ENCODE assay signal across 29 mouse cellular contexts in genomic region chr3:152460802-152461201, GRCm38 (mm10).
DNase-seq lines count a peak whose midpoint lies in the region; ATAC-seq and TF ChIP-seq lines count a peak whose summit lies in the region.
"Had no signal": no experiment of that assay in that cellular context is flagged by ENCODE, and none has a peak within 500 bp of the region (broad histone marks: within the 10 kb centered on the region; RNA-seq: fewer than 3 reads in every experiment).

No protein-coding gene starts in this region.

- no peaks in the 10 kb centered on the region for H3K9me3 ChIP-seq in kidney, embryonic 15.5 days (replicated peaks)
- H3K9me3 ChIP-seq in limb, embryonic 12.5 days: no peaks in the 10 kb centered on the region
- H3K9me3 ChIP-seq: embryonic facial prominence, embryonic 12.5 days; G1E; heart, embryonic 12.5 days; hindbrain, embryonic 13.5 days; limb, embryonic 15.5 days; liver, embryonic 13.5 days had no signal

- H3K27me3 ChIP-seq in kidney, embryonic 15.5 days: no peaks in the 10 kb centered on the region
- no peaks in the 10 kb centered on the region for H3K27me3 ChIP-seq in Patski
- no peaks in the 10 kb centered on the region for H3K27me3 ChIP-seq in limb, embryonic 12.5 days
- H3K27me3 ChIP-seq: embryonic facial prominence, embryonic 12.5 days; heart, embryonic 12.5 days; hindbrain, embryonic 13.5 days; limb, embryonic 15.5 days; liver, embryonic 13.5 days had no signal

- peak; percentile 67 for ATAC-seq in kidney, embryonic 15.5 days (replicated peaks; ENCODE audit: low FRiP score)
- ATAC-seq in Patski: peak; percentile 46
- 0 out of 2 replicates have a peak, but pooled peaks have one; percentile 24 for ATAC-seq in limb, embryonic 12.5 days (ENCODE audit: insufficient number of reproducible peaks, insufficient read depth, low FRiP score, low TSS enrichment, low read depth)
- ATAC-seq: forebrain, embryonic 14.5 days; intestine, postnatal 0 days had no signal

- H3K4me3 ChIP-seq in kidney, embryonic 15.5 days (replicated peaks): no peak overlapping the region
- no peak overlapping the region for H3K4me3 ChIP-seq in limb, embryonic 12.5 days (replicated peaks)
- H3K4me3 ChIP-seq: embryonic facial prominence, embryonic 12.5 days; heart, adult 2 months; heart, embryonic 12.5 days; hindbrain, embryonic 13.5 days; left cerebral cortex, adult 2 months; limb, embryonic 15.5 days; liver, embryonic 13.5 days had no signal

- peaks cover 16% of the 10 kb centered on the region for H3K4me1 ChIP-seq in kidney, embryonic 15.5 days
- H3K4me1 ChIP-seq in limb, embryonic 12.5 days (replicated peaks): peaks cover 18% of the 10 kb centered on the region
- H3K4me1 ChIP-seq: hindbrain, embryonic 13.5 days; limb, embryonic 15.5 days had no signal

- CTCF ChIA-PET in Patski (lab: Charles Lee): interaction anchor here (0.7 to 8.0 kb wide), 7 partner anchors 9 to 289 kb away, joined by 3 to 43 read pairs (median 4); no protein-coding TSS in a partner anchor

- TF ChIP-seq CTCF in Patski (IDR thresholded peaks at IDR 0.05): no peak

- peak overlapping the region; percentile 42; the same call in 1 of the 2 replicates for H3K27ac ChIP-seq in kidney, embryonic 15.5 days
- peak overlapping the region; percentile 42 for H3K27ac ChIP-seq in limb, embryonic 12.5 days
- H3K27ac ChIP-seq: embryonic facial prominence, embryonic 12.5 days; heart, adult 2 months; hindbrain, embryonic 13.5 days; left cerebral cortex, adult 2 months; limb, embryonic 15.5 days; liver, embryonic 13.5 days had no signal

- WGBS in kidney, embryonic 15.5 days: 24% methylated on average over 4 of the region's 4 CpGs
- WGBS in limb, embryonic 12.5 days: 20% methylated on average over 4 of the region's 4 CpGs

- H3K36me3 ChIP-seq in kidney, embryonic 15.5 days: peaks cover 50% of the 10 kb centered on the region
- peaks cover 49% of the 10 kb centered on the region for H3K36me3 ChIP-seq in limb, embryonic 12.5 days

- H3K9ac ChIP-seq in kidney, embryonic 15.5 days: no peak overlapping the region
- H3K9ac ChIP-seq in limb, embryonic 12.5 days (replicated peaks): no peak overlapping the region
- H3K9ac ChIP-seq: embryonic facial prominence, embryonic 12.5 days; heart, embryonic 12.5 days; hindbrain, embryonic 13.5 days; limb, embryonic 15.5 days; liver, embryonic 13.5 days had no signal

- DNase-seq in embryo, embryonic 11 days: peak; percentile 27
- no peak for DNase-seq in embryo, embryonic 9.5 days (ENCODE audit: extremely low spot score)
- no peak for DNase-seq in kidney, postnatal 25 days
- no peak for DNase-seq in Patski (ENCODE audit: low read depth, low spot score)
- DNase-seq in layer of hippocampus, postnatal 14 days (ENCODE audit: low spot score in 2 of 2): no peak
- DNase-seq: adrenal gland, postnatal 14 days; cerebellum, adult 11 months; cerebellum, adult 9-10 months; cerebellum, postnatal 36 days; gastrocnemius, postnatal 36 days; heart, adult 2 months; heart, postnatal 4 days; liver, embryonic 13.5 days; lung, adult 18-20 months; lung, postnatal 14 days; midbrain, embryonic 14.5 days; right cerebral cortex, adult 18-20 months; spleen, adult 18-20 months; thymus, postnatal 25 days had no signal

- in situ Hi-C loops in Patski (cut with MboI; ENCODE audit: low pct_unique_long_range_greater_than_20kb): no loop called here

- POLR2A ChIA-PET in Patski (lab: Charles Lee): interaction anchor here (0.6 to 2.9 kb wide), 4 partner anchors 8 to 430 kb away, joined by 3 to 9 read pairs (median 3); no protein-coding TSS in a partner anchor

- no peak overlapping the region for H3K4me2 ChIP-seq in kidney, embryonic 15.5 days
- no peak overlapping the region for H3K4me2 ChIP-seq in limb, embryonic 12.5 days
- H3K4me2 ChIP-seq: embryonic facial prominence, embryonic 12.5 days; heart, embryonic 12.5 days; hindbrain, embryonic 13.5 days; limb, embryonic 15.5 days; liver, embryonic 13.5 days had no signal
